ENCODE assay signal across 11 mouse cellular contexts in genomic region chr2:72516720-72517089, GRCm38 (mm10). TPM values are rescaled to one million over a fixed set of nuclear protein-coding genes. Genes with fewer than 3 reads are reported as not detected.
A peak's percentile ranks its signal among the peaks of the same experiment; 100 is the strongest.
DNase-seq lines count a peak whose midpoint lies in the region; ATAC-seq lines count a peak whose summit lies in the region.
"Had no signal": no experiment of that assay in that cellular context is flagged by ENCODE, and none has a peak within 500 bp of the region (broad histone marks: within the 10 kb centered on the region; RNA-seq: fewer than 3 reads in every experiment).

No protein-coding gene starts in this region.

- H3K27ac ChIP-seq in forebrain, embryonic 11.5 days (ENCODE audit: low read depth, low read length) = no peak overlapping the region
- H3K27ac ChIP-seq in forebrain, embryonic 10.5 days = no peak overlapping the region
- no peak overlapping the region for H3K27ac ChIP-seq in midbrain, embryonic 13.5 days
- H3K27ac ChIP-seq in midbrain, embryonic 10.5 days (replicated peaks) = no peak overlapping the region
- H3K27ac ChIP-seq in limb, embryonic 10.5 days = 0 out of 2 replicates have a peak overlapping the region, but pooled peaks have one; percentile 36
- H3K27ac ChIP-seq in stomach, embryonic 15.5 days = no peak overlapping the region
- H3K27ac ChIP-seq: liver, embryonic 12.5 days; macrophage had no signal

- no peak overlapping the region for H3K9ac ChIP-seq in forebrain, embryonic 11.5 days (ENCODE audit: low read length)
- H3K9ac ChIP-seq in midbrain, embryonic 13.5 days (replicated peaks) = no peak overlapping the region
- H3K9ac ChIP-seq in stomach, embryonic 15.5 days = no peak overlapping the region
- H3K9ac ChIP-seq: liver, embryonic 12.5 days had no signal

- no peak overlapping the region for H3K4me3 ChIP-seq in forebrain, embryonic 11.5 days (ENCODE audit: low read depth, low read length)
- no peak overlapping the region for H3K4me3 ChIP-seq in forebrain, embryonic 10.5 days
- no peak overlapping the region for H3K4me3 ChIP-seq in midbrain, embryonic 13.5 days (replicated peaks)
- H3K4me3 ChIP-seq in midbrain, embryonic 10.5 days = no peak overlapping the region
- no peak overlapping the region for H3K4me3 ChIP-seq in limb, embryonic 10.5 days
- no peak overlapping the region for H3K4me3 ChIP-seq in stomach, embryonic 15.5 days (replicated peaks)
- H3K4me3 ChIP-seq: liver, embryonic 12.5 days had no signal

- no peak for DNase-seq in forebrain, embryonic 11.5 days (ENCODE audit: low spot score)
- no peak for DNase-seq in forebrain, embryonic 10.5 days (ENCODE audit: extremely low spot score, low spot score)
- DNase-seq in midbrain, embryonic 10.5 days (ENCODE audit: low spot score) = no peak
- no peak for DNase-seq in limb, embryonic 10.5 days (ENCODE audit: low spot score)
- DNase-seq in left cerebral cortex, adult 8-10 months (ENCODE audit: low spot score in 2 of 2) = no peak
- DNase-seq in spleen, adult 18-20 months = no peak
- DNase-seq: thymus, adult 18-20 months had no signal

- H3K4me1 ChIP-seq in forebrain, embryonic 11.5 days (replicated peaks; ENCODE audit: control insufficient read depth, insufficient read depth, low read length) = peaks cover 4% of the 10 kb centered on the region; the same call in 1 of the 2 replicates
- peaks cover 15% of the 10 kb centered on the region for H3K4me1 ChIP-seq in forebrain, embryonic 10.5 days
- peaks cover 17% of the 10 kb centered on the region; the same call in 1 of the 2 replicates for H3K4me1 ChIP-seq in midbrain, embryonic 13.5 days (replicated peaks)
- H3K4me1 ChIP-seq in midbrain, embryonic 10.5 days = peaks cover 16% of the 10 kb centered on the region
- H3K4me1 ChIP-seq in limb, embryonic 10.5 days = peaks cover 19% of the 10 kb centered on the region; the same call in 1 of the 2 replicates
- H3K4me1 ChIP-seq in stomach, embryonic 15.5 days = no peaks in the 10 kb centered on the region
- H3K4me1 ChIP-seq: liver, embryonic 12.5 days had no signal

- 0 out of 2 replicates have a peak overlapping the region, but pooled peaks have one; percentile 26 for H3K4me2 ChIP-seq in forebrain, embryonic 11.5 days (ENCODE audit: low read depth, low read length, severe bottlenecking)
- H3K4me2 ChIP-seq in midbrain, embryonic 13.5 days (replicated peaks) = peak overlapping the region; percentile 19; the same call in 1 of the 2 replicates
- H3K4me2 ChIP-seq in stomach, embryonic 15.5 days = peak overlapping the region; percentile 36
- H3K4me2 ChIP-seq: liver, embryonic 12.5 days had no signal

- H3K9me3 ChIP-seq in forebrain, embryonic 11.5 days (ENCODE audit: control insufficient read depth, low read length) = no peaks in the 10 kb centered on the region
- H3K9me3 ChIP-seq in forebrain, embryonic 10.5 days = no peaks in the 10 kb centered on the region
- H3K9me3 ChIP-seq in midbrain, embryonic 13.5 days = no peaks in the 10 kb centered on the region
- H3K9me3 ChIP-seq in midbrain, embryonic 10.5 days (replicated peaks) = no peaks in the 10 kb centered on the region
- no peaks in the 10 kb centered on the region for H3K9me3 ChIP-seq in limb, embryonic 10.5 days (replicated peaks)
- H3K9me3 ChIP-seq in stomach, embryonic 15.5 days = no peaks in the 10 kb centered on the region
- H3K9me3 ChIP-seq: liver, embryonic 12.5 days had no signal

- WGBS in forebrain, embryonic 11.5 days = 25% methylated on average over 8 of the region's 8 CpGs
- WGBS in forebrain, embryonic 10.5 days = 30% methylated on average over 8 of the region's 8 CpGs
- 30% methylated on average over 8 of the region's 8 CpGs for WGBS in midbrain, embryonic 13.5 days
- WGBS in midbrain, embryonic 10.5 days = 30% methylated on average over 8 of the region's 8 CpGs
- WGBS in limb, embryonic 10.5 days = 29% methylated on average over 8 of the region's 8 CpGs
- WGBS in stomach, embryonic 15.5 days = 28% methylated on average over 8 of the region's 8 CpGs

- peaks cover 9% of the 10 kb centered on the region for H3K27me3 ChIP-seq in forebrain, embryonic 11.5 days (ENCODE audit: control insufficient read depth, insufficient read depth, low read length)
- peaks cover 69% of the 10 kb centered on the region for H3K27me3 ChIP-seq in forebrain, embryonic 10.5 days (ENCODE audit: poor library complexity, severe bottlenecking)
- H3K27me3 ChIP-seq in midbrain, embryonic 13.5 days = peaks cover 66% of the 10 kb centered on the region
- H3K27me3 ChIP-seq in midbrain, embryonic 10.5 days (ENCODE audit: low read depth, poor library complexity, severe bottlenecking) = peaks cover 87% of the 10 kb centered on the region
- H3K27me3 ChIP-seq in limb, embryonic 10.5 days (ENCODE audit: low read depth, poor library complexity, severe bottlenecking) = peaks cover 53% of the 10 kb centered on the region
- 0 out of 2 replicates have a peak, but pooled peaks cover 4% of the 10 kb centered on the region for H3K27me3 ChIP-seq in stomach, embryonic 15.5 days (replicated peaks)

- no peak for ATAC-seq in forebrain, embryonic 11.5 days (replicated peaks; ENCODE audit: low FRiP score)
- peak; percentile 60; the same call in 1 of the 2 replicates for ATAC-seq in midbrain, embryonic 13.5 days
- no peak for ATAC-seq in stomach, embryonic 15.5 days (ENCODE audit: insufficient read depth, low FRiP score, low read depth)
- ATAC-seq: liver, embryonic 12.5 days had no signal

- no peaks in the 10 kb centered on the region for H3K36me3 ChIP-seq in forebrain, embryonic 11.5 days (ENCODE audit: control insufficient read depth, insufficient read depth, low read length)
- H3K36me3 ChIP-seq in forebrain, embryonic 10.5 days (replicated peaks) = no peaks in the 10 kb centered on the region
- no peaks in the 10 kb centered on the region for H3K36me3 ChIP-seq in midbrain, embryonic 13.5 days
- H3K36me3 ChIP-seq in midbrain, embryonic 10.5 days = no peaks in the 10 kb centered on the region
- H3K36me3 ChIP-seq in limb, embryonic 10.5 days = no peaks in the 10 kb centered on the region
- no peaks in the 10 kb centered on the region for H3K36me3 ChIP-seq in stomach, embryonic 15.5 days
- H3K36me3 ChIP-seq: liver, embryonic 12.5 days had no signal

RNA-seq across cellular contexts. Expression of gene Cdca7, which starts 40.7 kb away (rescaled TPM):
- 255 and 266 TPM in 2 replicates for polyA plus RNA-seq in forebrain, embryonic 11.5 days (2014; fragmentation: Nextera tagmentation; extraction: Ambion mirVana)
- polyA plus RNA-seq in forebrain, embryonic 10.5 days (2016; fragmentation: Nextera tagmentation; extraction: Ambion mirVana) = 280 and 291 TPM in 2 replicates
- 55.0 and 64.8 TPM in 2 replicates for polyA plus RNA-seq in midbrain, embryonic 13.5 days (2015; fragmentation: Nextera tagmentation; extraction: Ambion mirVana)
- 207 and 237 TPM in 2 replicates for polyA plus RNA-seq in midbrain, embryonic 10.5 days (2016; fragmentation: Nextera tagmentation; extraction: Ambion mirVana)
- polyA plus RNA-seq in limb, embryonic 10.5 days (2016; fragmentation: Nextera tagmentation; extraction: Ambion mirVana) = 290 and 298 TPM in 2 replicates
- polyA plus RNA-seq in stomach, embryonic 15.5 days (2015; fragmentation: Nextera tagmentation; extraction: Ambion mirVana) = 122 and 126 TPM in 2 replicates
- total RNA-seq in left cerebral cortex, adult 8-10 months (2022) = 1 to 10 TPM; 5.7 to 6.9 (median 6.3) TPM
